Mouse (Mus musculus): Measurements from ENCODE around the gene Gba2. TPM values are rescaled to one million over a fixed set of nuclear protein-coding genes. Genes with fewer than 3 reads are reported as not detected.
A peak's percentile ranks its signal among the peaks of the same experiment; 100 is the strongest.

The Gba2 gene
- total RNA-seq, 2 experiments from 2014 or later = 6.7 to 9.1 TPM

- no peak for DNase-seq
These were observed 2.7 kb upstream of the Gba2 start for GRCm38 (mm10) chr4:43581381-43581780.

GRCm38 (mm10) chr4:43580721-43581120 is 2.0 kb upstream of the Gba2 start:
- no peak for DNase-seq

GRCm38 (mm10) chr4:43579731-43580130 is 1.1 kb upstream of the Gba2 start:
- DNase-seq = no peak

GRCm38 (mm10) chr4:43579256-43579655 is 583 bp upstream of the Gba2 start:
- no peak for DNase-seq

GRCm38 (mm10) chr4:43577237-43577881 is 1.3 kb downstream of the Gba2 start:
- DNase-seq = no peak

- no peak for DNase-seq
These were observed 3.3 kb downstream of the Gba2 start for GRCm38 (mm10) chr4:43575356-43575755.

- no peak for DNase-seq
These were observed 5.1 kb downstream of the Gba2 start for GRCm38 (mm10) chr4:43573561-43573960.

- no peak for DNase-seq
These were observed 7.2 kb downstream of the Gba2 start for GRCm38 (mm10) chr4:43571395-43572045.

GRCm38 (mm10) chr4:43567140-43567539 is 11.5 kb downstream of the Gba2 start:
- no peak for DNase-seq

- no peak for DNase-seq
These were observed 14.4 kb downstream of the Gba2 start for GRCm38 (mm10) chr4:43564231-43564630.

GRCm38 (mm10) chr4:43563601-43563875 is 15.1 kb downstream of the Gba2 start:
- no peak for DNase-seq

GRCm38 (mm10) chr4:43562769-43563600 is 15.7 kb downstream of the Gba2 start:
- DNase-seq = no peak

- DNase-seq = peak; percentile 90
These were observed 16.5 kb downstream of the Gba2 start, which contains the start of the genes Creb3 and Tln1 for GRCm38 (mm10) chr4:43561997-43562768. Creb3 (plus strand) TSS chr4:43562332. Tln1 (minus strand) TSS chr4:43562691.

- no peak for DNase-seq
These were observed 17.2 kb downstream of the Gba2 start for GRCm38 (mm10) chr4:43561436-43561996.

GRCm38 (mm10) chr4:43560976-43561375 is 17.7 kb downstream of the Gba2 start:
- no peak for DNase-seq

GRCm38 (mm10) chr4:43560243-43560611 is 18.4 kb downstream of the Gba2 start:
- DNase-seq = no peak

GRCm38 (mm10) chr4:43559519-43560242 is 19.0 kb downstream of the Gba2 start:
- DNase-seq = no peak

- peak; percentile 54 for DNase-seq
These were observed 19.9 kb downstream of the Gba2 start for GRCm38 (mm10) chr4:43558631-43559356.

- DNase-seq = no peak
These were observed 20.5 kb downstream of the Gba2 start for GRCm38 (mm10) chr4:43558028-43558630.

- DNase-seq = no peak
These were observed 22.7 kb downstream of the Gba2 start for GRCm38 (mm10) chr4:43555926-43556325.
